Mouse (Mus musculus) CH12.LX (cell line): Measurements from ENCODE around the gene Pla2g4f. TPM values are rescaled to one million over a fixed set of nuclear protein-coding genes. Genes with fewer than 3 reads are reported as not detected.

Experiments used
- DNase-seq: peaks from one replicate; pipeline ENCODE4 v3.0.0-alpha.2; 2013; ENCODE audit errors: extremely low read depth
- H3K27ac ChIP-seq: 2 replicates; pipeline ENCODE4 v1.5.1; 2012; ENCODE audit warnings: low read depth, mild to moderate bottlenecking, control low read depth, moderate library complexity; ENCODE audit not compliant: insufficient read depth
- H3K27me3 ChIP-seq: replicated peaks from 2 replicates; pipeline ENCODE3; 2012; ENCODE audit warnings: inconsistent platforms
- H3K36me3 ChIP-seq, 2 experiments: replicated peaks in 1 of 2; 2 replicates each; pipeline versions ENCODE3 to v1.6.1; 2012; ENCODE audit warnings: inconsistent platforms in 1 of 2, low read length in 1 of 2, mild to moderate bottlenecking in 1 of 2, mixed read lengths in 1 of 2, moderate library complexity in 1 of 2; ENCODE audit not compliant: control insufficient read depth in 1 of 2, insufficient read depth in 1 of 2
- H3K4me1 ChIP-seq, 2 experiments: 2 replicates each; pipeline ENCODE4 v1.6.1; 2012; ENCODE audit warnings: inconsistent platforms in 1 of 2, moderate library complexity in 1 of 2; ENCODE audit not compliant: insufficient read depth in 2 of 2, control insufficient read depth in 1 of 2
- H3K4me2 ChIP-seq: 2 replicates; pipeline ENCODE4 v1.6.1; 2012; ENCODE audit warnings: low read depth, mild to moderate bottlenecking, control low read depth; ENCODE audit not compliant: poor library complexity, insufficient read depth, severe bottlenecking
- H3K4me3 ChIP-seq, 3 experiments: fragments of 150-350 bp in 1 of 3; sonication (generic) in 1 of 3; replicated peaks in 1 of 3; 2 replicates each; pipeline versions ENCODE3 to v1.5.1; 2011 to 2012; ENCODE audit warnings: low read depth in 2 of 3, low read length in 2 of 3, mild to moderate bottlenecking in 2 of 3, moderate library complexity in 2 of 3, control low read depth in 1 of 3, improper control_type of control experiment in 1 of 3, inconsistent platforms in 1 of 3, mixed read lengths in 1 of 3; ENCODE audit not compliant: poor library complexity in 1 of 3
- H3K79me2 ChIP-seq: replicated peaks from 2 replicates; pipeline ENCODE4 v1.6.1; 2012; ENCODE audit warnings: mild to moderate bottlenecking, moderate library complexity; ENCODE audit not compliant: control insufficient read depth, poor library complexity, insufficient read depth, severe bottlenecking; ENCODE audit errors: extremely low read depth
- H3K9ac ChIP-seq: 2 replicates; pipeline ENCODE4 v1.6.1; 2012; ENCODE audit warnings: low read depth, mild to moderate bottlenecking, control low read depth, moderate library complexity; ENCODE audit not compliant: insufficient read depth
- H3K9me3 ChIP-seq: replicated peaks from 2 replicates; pipeline ENCODE3; 2012; ENCODE audit warnings: low read length, inconsistent platforms, mixed read lengths
- E2F4 ChIP-seq: IDR thresholded peaks from 2 replicates; pipeline ENCODE4 v1.6.1; 2011; ENCODE audit warnings: low read depth, low read length, improper control_type of control experiment; ENCODE audit not compliant: insufficient replicate concordance
- EP300 ChIP-seq: IDR thresholded peaks from 2 replicates; pipeline ENCODE4 v1.6.1; 2011; ENCODE audit warnings: low read length, improper control_type of control experiment
- ETS1 ChIP-seq: conservative IDR thresholded peaks from 2 replicates; pipeline ENCODE4 v1.6.1; 2012; ENCODE audit warnings: low read depth, mild to moderate bottlenecking, inconsistent platforms, low read length, improper control_type of control experiment, moderate library complexity
- IRF4 ChIP-seq: IDR thresholded peaks from 2 replicates; pipeline ENCODE4 v1.6.1; 2014; ENCODE audit warnings: low read depth, mild to moderate bottlenecking, inconsistent platforms, low read length, improper control_type of control experiment
- JUN ChIP-seq: IDR thresholded peaks from 2 replicates; pipeline ENCODE4 v1.6.1; 2011; ENCODE audit warnings: low read depth, mild to moderate bottlenecking, low read length, improper control_type of control experiment, moderate library complexity; ENCODE audit not compliant: insufficient read depth
- JUND ChIP-seq: conservative IDR thresholded peaks from 2 replicates; pipeline ENCODE4 v1.6.1; 2011; ENCODE audit warnings: low read depth, low read length, improper control_type of control experiment
- MAX ChIP-seq: IDR thresholded peaks from 2 replicates; pipeline ENCODE4 v1.6.1; 2011; ENCODE audit warnings: low read length, improper control_type of control experiment
- MAZ ChIP-seq: IDR thresholded peaks from 2 replicates; pipeline ENCODE4 v1.6.1; 2012; ENCODE audit warnings: low read depth, mild to moderate bottlenecking, inconsistent platforms, low read length, improper control_type of control experiment, moderate library complexity
- MYC ChIP-seq: IDR thresholded peaks from 2 replicates; pipeline ENCODE4 v1.6.1; 2011; ENCODE audit warnings: low read depth, mild to moderate bottlenecking, improper control_type of control experiment, low read length
- NELFE ChIP-seq: IDR thresholded peaks from 2 replicates; pipeline ENCODE4 v1.6.1; 2011; ENCODE audit warnings: low read depth, low read length, improper control_type of control experiment
- NRF1 ChIP-seq: IDR thresholded peaks from 2 replicates; pipeline ENCODE4 v1.6.1; 2014; ENCODE audit warnings: low read depth, mild to moderate bottlenecking, inconsistent platforms, low read length, improper control_type of control experiment, moderate library complexity
- POLR2A ChIP-seq: IDR thresholded peaks from 2 replicates; pipeline ENCODE4 v1.6.1; 2011; ENCODE audit warnings: low read depth, mild to moderate bottlenecking, improper control_type of control experiment, low read length
- POLR2AphosphoS2 ChIP-seq: IDR thresholded peaks from 2 replicates; pipeline ENCODE4 v1.6.1; 2011; ENCODE audit warnings: low read depth, low read length, improper control_type of control experiment
- RAD21 ChIP-seq: IDR thresholded peaks from 2 replicates; pipeline ENCODE4 v1.6.1; 2011; ENCODE audit warnings: low read depth, mild to moderate bottlenecking, low read length, improper control_type of control experiment, moderate library complexity
- SMC3 ChIP-seq: IDR thresholded peaks from 2 replicates; pipeline ENCODE4 v1.6.1; 2011; ENCODE audit warnings: low read depth, low read length, improper control_type of control experiment
- TBP ChIP-seq: conservative IDR thresholded peaks from 2 replicates; pipeline ENCODE4 v1.6.1; 2011; ENCODE audit warnings: low read depth, low read length, improper control_type of control experiment
- TCF12 ChIP-seq: IDR thresholded peaks from 2 replicates; pipeline ENCODE4 v1.6.1; 2014; ENCODE audit warnings: low read depth, mild to moderate bottlenecking, inconsistent platforms, low read length, improper control_type of control experiment
- ZC3H11A ChIP-seq: IDR thresholded peaks from 2 replicates; pipeline ENCODE4 v1.6.1; 2012; ENCODE audit warnings: low read depth, mild to moderate bottlenecking, inconsistent platforms, low read length, improper control_type of control experiment
- ZKSCAN1 ChIP-seq: IDR thresholded peaks from 2 replicates; pipeline ENCODE4 v1.6.1; 2012; ENCODE audit warnings: low read depth, inconsistent platforms, low read length, improper control_type of control experiment, borderline replicate concordance
- ZMIZ1 ChIP-seq: IDR thresholded peaks from 2 replicates; pipeline ENCODE4 v1.6.1; 2012; ENCODE audit warnings: low read depth, mild to moderate bottlenecking, inconsistent platforms, low read length, improper control_type of control experiment
- dilution Hi-C: fragments of 300-500 bp; cut with MboI; formaldehyde crosslinking; loops from 2 replicates; pipeline ENCODE4 v1.14.3; 2020; ENCODE audit warnings: low sequenced_read_pairs; ENCODE audit not compliant: extremely low pct_unique_long_range_greater_than_20kb, extremely low pct_ligation_motif_present
- in situ Hi-C: fragments of 300-500 bp; cut with MboI; formaldehyde crosslinking; loops from 3 replicates; pipeline ENCODE4 v1.14.3; 2019; ENCODE audit warnings: low sequenced_read_pairs, low pct_ligation_motif_present, low pct_unique_long_range_greater_than_20kb, mixed read lengths
- polyA plus RNA-seq: library from polyadenylated mRNA; unstranded; fragments of >175 nt; gene quantifications from 2 replicates; pipeline ENCODE4 v1.2.1, GENCODE M21; 2012; ENCODE audit warnings: low read depth; ENCODE audit not compliant: insufficient read length
- total RNA-seq, 2 experiments: library from RNA; depleted of rRNA; stranded (reverse); fragments of 300-350 nt in 1 of 2; fragments of >200 nt in 1 of 2; gene quantifications; 2 replicates each; pipeline ENCODE4 v1.2.3; 2012 to 2014

Gene Pla2g4f
- total and polyA plus RNA-seq, 3 experiments: 0.30 to 1.3 TPM; not detected in 1

DNA sequence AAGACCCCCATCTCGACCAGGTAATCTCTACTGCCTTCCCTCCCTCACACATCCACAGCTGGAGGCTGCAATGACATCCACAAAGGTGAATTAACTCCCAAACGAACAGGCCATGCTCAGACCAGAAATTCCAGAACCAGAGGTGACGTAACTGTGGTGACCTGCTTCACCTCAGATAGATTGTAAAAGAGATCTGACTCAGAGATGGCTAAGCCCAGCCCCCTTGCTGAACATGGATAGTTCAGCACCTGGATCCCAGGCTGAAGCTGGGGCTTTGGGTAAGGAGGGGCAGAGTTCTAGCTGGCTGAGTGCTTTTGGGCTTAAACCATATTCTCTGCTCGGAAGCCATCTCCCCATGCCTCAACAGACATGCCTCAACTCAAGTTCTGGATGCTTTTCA is 1.1 kb upstream of the Pla2g4f start:
- H3K36me3 ChIP-seq: peaks cover 31 to 46% of the 10 kb centered on the region in 2 experiments
- H3K79me2 ChIP-seq: no peaks in the 10 kb centered on the region
- no peak overlapping the region for H3K9ac ChIP-seq
- TF ChIP-seq SMC3 (no peak), MAX (no peak), NELFE (no peak), TCF12 (no peak), POLR2AphosphoS2 (no peak), IRF4 (no peak), JUN (no peak), JUND (no peak), ZKSCAN1 (no peak), EP300 (no peak), RAD21 (no peak), TBP (no peak), MAZ (no peak), ZMIZ1 (no peak), ETS1 (no peak), E2F4 (no peak), MYC (no peak), ZC3H11A (no peak), NRF1 (no peak)
- TF ChIP-seq, all 38 proteins: peak for 0
- Histone ChIP-seq H3K4me3 (no peak overlapping the region), H3K9me3 (no peaks in the 10 kb centered on the region), H3K4me1 (peaks cover 0 to 6% of the 10 kb centered on the region in 2 experiments; a peak in 1 of 4 replicates), H3K27me3 (no peaks in the 10 kb centered on the region), H3K27ac (no peak overlapping the region), H3K4me2 (no peak overlapping the region)
- in situ Hi-C loops: no loop called here
- no peak for DNase-seq
- dilution Hi-C loops: no loop called here

GRCm38 (mm10) chr2:120314487-120314886 is 522 bp upstream of the Pla2g4f start:
- no peak for DNase-seq
- no peak overlapping the region for H3K4me3 ChIP-seq
- H3K27ac ChIP-seq: no peak overlapping the region
- no peak overlapping the region for H3K4me2 ChIP-seq
- H3K36me3 ChIP-seq: peaks cover 31 to 44% of the 10 kb centered on the region in 2 experiments
- H3K9ac ChIP-seq: no peak overlapping the region
- peaks cover 0 to 6% of the 10 kb centered on the region in 2 experiments; a peak in 1 of 4 replicates for H3K4me1 ChIP-seq
- no peaks in the 10 kb centered on the region for H3K27me3 ChIP-seq
- TF ChIP-seq TBP (no peak), POLR2A (no peak), NELFE (no peak)
- in situ Hi-C loops: no loop called here
- dilution Hi-C loops: no loop called here
- no peaks in the 10 kb centered on the region for H3K79me2 ChIP-seq
- H3K9me3 ChIP-seq: no peaks in the 10 kb centered on the region
